Mouse (Mus musculus): ENCODE data around the gene Fgfr2. TPM values are rescaled to one million over a fixed set of nuclear protein-coding genes. Genes with fewer than 3 reads are reported as not detected.

The Fgfr2 gene
- polyA plus RNA-seq, 1 experiment from 2014 or later, result 33.9 TPM

- Histone ChIP-seq H3K4me3 (no peak overlapping the region), H3K27me3 (no peaks in the 10 kb centered on the region), H3K27ac (no peak overlapping the region), H3K9ac (no peak overlapping the region), H3K4me1 (replicated peaks) (no peaks in the 10 kb centered on the region), H3K4me2 (no peak overlapping the region), H3K36me3 (no peaks in the 10 kb centered on the region), H3K9me3 (peaks cover 4% of the 10 kb centered on the region; the same call in 1 of the 2 replicates)
- no peak for ATAC-seq (ENCODE audit: low FRiP score)
- WGBS, result 97% methylated on average over 1 of the region's 1 CpGs
These were observed 2111.2 kb downstream of the Fgfr2 start for GRCm38 (mm10) chr7:131011901-131012300.

GRCm38 (mm10) chr7:131009178-131009577 lies 2114.0 kb downstream of the Fgfr2 start:
- 86% methylated on average over 5 of the region's 5 CpGs for WGBS
- H3K36me3 ChIP-seq, result no peaks in the 10 kb centered on the region
- no peak for ATAC-seq (ENCODE audit: low FRiP score)
- no peak overlapping the region for H3K9ac ChIP-seq
- peaks cover 11% of the 10 kb centered on the region; the same call in 1 of the 2 replicates for H3K9me3 ChIP-seq
- H3K27me3 ChIP-seq, result no peaks in the 10 kb centered on the region
- no peaks in the 10 kb centered on the region for H3K4me1 ChIP-seq (replicated peaks)
- no peak overlapping the region for H3K27ac ChIP-seq
- no peak overlapping the region for H3K4me3 ChIP-seq
- H3K4me2 ChIP-seq, result no peak overlapping the region

GRCm38 (mm10) chr7:131007221-131007620 lies 2115.9 kb downstream of the Fgfr2 start:
- 97% methylated on average over 2 of the region's 2 CpGs for WGBS
- H3K4me2 ChIP-seq, result no peak overlapping the region
- H3K9me3 ChIP-seq, result peaks cover 11% of the 10 kb centered on the region; the same call in 1 of the 2 replicates
- no peaks in the 10 kb centered on the region for H3K4me1 ChIP-seq (replicated peaks)
- ATAC-seq (ENCODE audit: low FRiP score), result no peak
- no peak overlapping the region for H3K27ac ChIP-seq
- H3K27me3 ChIP-seq, result no peaks in the 10 kb centered on the region
- H3K4me3 ChIP-seq, result no peak overlapping the region
- H3K36me3 ChIP-seq, result no peaks in the 10 kb centered on the region
- no peak overlapping the region for H3K9ac ChIP-seq

- WGBS, result 96% methylated on average over 5 of the region's 5 CpGs
- Histone ChIP-seq H3K27me3 (no peaks in the 10 kb centered on the region), H3K9ac (no peak overlapping the region), H3K4me1 (replicated peaks) (no peaks in the 10 kb centered on the region), H3K36me3 (no peaks in the 10 kb centered on the region), H3K9me3 (peaks cover 11% of the 10 kb centered on the region; the same call in 1 of the 2 replicates), H3K27ac (no peak overlapping the region), H3K4me2 (no peak overlapping the region), H3K4me3 (no peak overlapping the region)
- ATAC-seq (ENCODE audit: low FRiP score), result no peak
These were observed 2119.1 kb downstream of the Fgfr2 start for GRCm38 (mm10) chr7:131004071-131004470.

- Histone ChIP-seq H3K9ac (no peak overlapping the region), H3K4me3 (no peak overlapping the region), H3K4me1 (replicated peaks) (no peaks in the 10 kb centered on the region), H3K36me3 (no peaks in the 10 kb centered on the region), H3K9me3 (peaks cover 8% of the 10 kb centered on the region; the same call in 1 of the 2 replicates), H3K27ac (no peak overlapping the region), H3K4me2 (no peak overlapping the region), H3K27me3 (no peaks in the 10 kb centered on the region)
- ATAC-seq (ENCODE audit: low FRiP score), result no peak
- WGBS, result 89% methylated on average over 12 of the region's 12 CpGs
These were observed 2121.0 kb downstream of the Fgfr2 start for GRCm38 (mm10) chr7:131001976-131002726.

- Histone ChIP-seq H3K27me3 (no peaks in the 10 kb centered on the region), H3K4me2 (no peak overlapping the region), H3K9ac (no peak overlapping the region), H3K9me3 (peaks cover 4% of the 10 kb centered on the region; the same call in 1 of the 2 replicates), H3K4me1 (replicated peaks) (no peaks in the 10 kb centered on the region), H3K36me3 (no peaks in the 10 kb centered on the region), H3K4me3 (no peak overlapping the region), H3K27ac (no peak overlapping the region)
- no peak for ATAC-seq (ENCODE audit: low FRiP score)
- 49% methylated on average over 8 of the region's 8 CpGs for WGBS
These were observed 2129.2 kb downstream of the Fgfr2 start for GRCm38 (mm10) chr7:130993907-130994306.

GRCm38 (mm10) chr7:130991174-130991789 lies 2131.9 kb downstream of the Fgfr2 start:
- H3K27me3 ChIP-seq, result no peaks in the 10 kb centered on the region
- H3K27ac ChIP-seq, result no peak overlapping the region
- H3K4me3 ChIP-seq, result no peak overlapping the region
- no peaks in the 10 kb centered on the region for H3K4me1 ChIP-seq (replicated peaks)
- H3K9ac ChIP-seq, result no peak overlapping the region
- no peak for ATAC-seq (ENCODE audit: low FRiP score)
- H3K4me2 ChIP-seq, result no peak overlapping the region
- peaks cover 4% of the 10 kb centered on the region; the same call in 1 of the 2 replicates for H3K9me3 ChIP-seq
- no peaks in the 10 kb centered on the region for H3K36me3 ChIP-seq
- 88% methylated on average over 13 of the region's 13 CpGs for WGBS

- no peak overlapping the region for H3K27ac ChIP-seq
- no peaks in the 10 kb centered on the region for H3K27me3 ChIP-seq
- 59% methylated on average over 3 of the region's 3 CpGs for WGBS
- ATAC-seq (ENCODE audit: low FRiP score), result no peak
- no peak overlapping the region for H3K4me3 ChIP-seq
- no peaks in the 10 kb centered on the region for H3K36me3 ChIP-seq
- no peaks in the 10 kb centered on the region for H3K4me1 ChIP-seq (replicated peaks)
- H3K9me3 ChIP-seq, result no peaks in the 10 kb centered on the region
- no peak overlapping the region for H3K4me2 ChIP-seq
- no peak overlapping the region for H3K9ac ChIP-seq
These were observed 2133.8 kb downstream of the Fgfr2 start for GRCm38 (mm10) chr7:130989371-130989770.

- no peak for ATAC-seq (ENCODE audit: low FRiP score)
- Histone ChIP-seq H3K9ac (no peak overlapping the region), H3K4me1 (replicated peaks) (no peaks in the 10 kb centered on the region), H3K36me3 (no peaks in the 10 kb centered on the region), H3K4me2 (no peak overlapping the region), H3K4me3 (no peak overlapping the region), H3K27ac (no peak overlapping the region), H3K9me3 (no peaks in the 10 kb centered on the region), H3K27me3 (no peaks in the 10 kb centered on the region)
- WGBS, result 80% methylated on average over 5 of the region's 5 CpGs
These were observed 2135.0 kb downstream of the Fgfr2 start for GRCm38 (mm10) chr7:130988146-130988545.

- WGBS, result 87% methylated on average over 3 of the region's 3 CpGs
- Histone ChIP-seq H3K27ac (no peak overlapping the region), H3K4me3 (no peak overlapping the region), H3K9ac (no peak overlapping the region), H3K4me2 (no peak overlapping the region), H3K27me3 (no peaks in the 10 kb centered on the region), H3K4me1 (replicated peaks) (no peaks in the 10 kb centered on the region), H3K36me3 (no peaks in the 10 kb centered on the region), H3K9me3 (no peaks in the 10 kb centered on the region)
- ATAC-seq (ENCODE audit: low FRiP score), result no peak
These were observed 2137.4 kb downstream of the Fgfr2 start for GRCm38 (mm10) chr7:130985716-130986115.

GRCm38 (mm10) chr7:130985193-130985592 lies 2138.0 kb downstream of the Fgfr2 start:
- H3K27me3 ChIP-seq, result no peaks in the 10 kb centered on the region
- no peak overlapping the region for H3K4me2 ChIP-seq
- H3K9ac ChIP-seq, result no peak overlapping the region
- H3K4me1 ChIP-seq (replicated peaks), result no peaks in the 10 kb centered on the region
- no peaks in the 10 kb centered on the region for H3K36me3 ChIP-seq
- ATAC-seq (ENCODE audit: low FRiP score), result no peak
- no peak overlapping the region for H3K27ac ChIP-seq
- H3K9me3 ChIP-seq, result no peaks in the 10 kb centered on the region
- 87% methylated on average over 12 of the region's 12 CpGs for WGBS
- H3K4me3 ChIP-seq, result no peak overlapping the region

GRCm38 (mm10) chr7:130984294-130984693 lies 2138.9 kb downstream of the Fgfr2 start:
- no peak overlapping the region for H3K27ac ChIP-seq
- WGBS, result 87% methylated on average over 7 of the region's 7 CpGs
- H3K4me2 ChIP-seq, result no peak overlapping the region
- no peak overlapping the region for H3K4me3 ChIP-seq
- no peak for ATAC-seq (ENCODE audit: low FRiP score)
- no peaks in the 10 kb centered on the region for H3K4me1 ChIP-seq (replicated peaks)
- no peaks in the 10 kb centered on the region for H3K27me3 ChIP-seq
- no peaks in the 10 kb centered on the region for H3K9me3 ChIP-seq
- H3K9ac ChIP-seq, result no peak overlapping the region
- no peaks in the 10 kb centered on the region for H3K36me3 ChIP-seq

- Histone ChIP-seq H3K9me3 (no peaks in the 10 kb centered on the region), H3K4me2 (no peak overlapping the region), H3K36me3 (no peaks in the 10 kb centered on the region), H3K4me1 (replicated peaks) (peaks cover 8% of the 10 kb centered on the region), H3K9ac (no peak overlapping the region), H3K27me3 (no peaks in the 10 kb centered on the region), H3K27ac (no peak overlapping the region), H3K4me3 (no peak overlapping the region)
- WGBS, result 79% methylated on average over 3 of the region's 3 CpGs
- no peak for ATAC-seq (ENCODE audit: low FRiP score)
These were observed 2140.3 kb downstream of the Fgfr2 start for GRCm38 (mm10) chr7:130982881-130983280.
